Mouse (Mus musculus) heart, embryonic 15.5 days (tissue): ENCODE results near the gene Epb41l5. TPM values are rescaled to one million over a fixed set of nuclear protein-coding genes. Genes with fewer than 3 reads are reported as not detected.

ENCODE experiments used
- ATAC-seq: fragments of 200-750 bp; cut with Nextera tagmentation; replicated peaks from 2 replicates; pipeline ENCODE4 v1.8.0; 2017; ENCODE audit warnings: low read depth, moderate TSS enrichment; ENCODE audit not compliant: insufficient number of reproducible peaks, insufficient read depth, low FRiP score
- H3K27ac ChIP-seq: fragments of 300-500 bp; sonication (generic); 2 replicates; pipeline ENCODE4 v1.5.1; 2015; ENCODE audit warnings: mild to moderate bottlenecking, inconsistent platforms
- H3K27me3 ChIP-seq: fragments of 300-500 bp; sonication (generic); 2 replicates; pipeline ENCODE4 v1.6.1; 2015; ENCODE audit warnings: inconsistent platforms
- H3K36me3 ChIP-seq: fragments of 300-500 bp; sonication (generic); 2 replicates; pipeline ENCODE4 v1.6.1; 2015; ENCODE audit warnings: mild to moderate bottlenecking, inconsistent platforms
- H3K4me1 ChIP-seq: fragments of 300-500 bp; sonication (generic); replicated peaks from 2 replicates; pipeline ENCODE4 v1.6.1; 2015; ENCODE audit warnings: inconsistent platforms
- H3K4me2 ChIP-seq: fragments of 300-500 bp; sonication (generic); 2 replicates; pipeline ENCODE4 v1.6.1; 2015; ENCODE audit warnings: inconsistent platforms, mild to moderate bottlenecking, moderate library complexity
- H3K4me3 ChIP-seq: fragments of 300-500 bp; sonication (generic); 2 replicates; pipeline ENCODE4 v1.5.1; 2015; ENCODE audit warnings: mild to moderate bottlenecking, inconsistent platforms
- H3K9ac ChIP-seq: fragments of 300-500 bp; sonication (generic); 2 replicates; pipeline ENCODE4 v1.6.1; 2015; ENCODE audit warnings: mild to moderate bottlenecking, inconsistent platforms
- H3K9me3 ChIP-seq: fragments of 300-500 bp; sonication (generic); replicated peaks from 2 replicates; pipeline ENCODE4 v1.6.1; 2016; ENCODE audit warnings: inconsistent platforms
- WGBS: fragments of 180-500 bp; shearing (Covaris S2); methylation state at CpG from one replicate; pipeline ENCODE4 v1.1.7; 2015; ENCODE audit warnings: mixed read lengths; 5-methylcytosine and 5-hydroxymethylcytosine counted together
- polyA plus RNA-seq: library from polyadenylated mRNA; unstranded; fragments of >200 nt; fragmentation: Nextera tagmentation; extraction: Ambion mirVana; gene quantifications from 2 replicates; pipeline ENCODE4 v1.2.1, GENCODE M21; 2015

The Epb41l5 gene
- polyA plus RNA-seq, 1 experiment from 2014 or later = 9.5 TPM

GRCm38 (mm10) chr1:119498536-119499231 lies 150.1 kb downstream of the Epb41l5 start:
- 81% methylated on average over 9 of the region's 9 CpGs for WGBS
- Histone ChIP-seq H3K4me1 (peaks cover 56% of the 10 kb centered on the region), H3K27ac (no peak overlapping the region), H3K4me2 (no peak overlapping the region), H3K9ac (no peak overlapping the region), H3K9me3 (no peaks in the 10 kb centered on the region), H3K4me3 (no peak overlapping the region), H3K36me3 (peaks cover 9% of the 10 kb centered on the region), H3K27me3 (no peaks in the 10 kb centered on the region)
- no peak for ATAC-seq

DNA sequence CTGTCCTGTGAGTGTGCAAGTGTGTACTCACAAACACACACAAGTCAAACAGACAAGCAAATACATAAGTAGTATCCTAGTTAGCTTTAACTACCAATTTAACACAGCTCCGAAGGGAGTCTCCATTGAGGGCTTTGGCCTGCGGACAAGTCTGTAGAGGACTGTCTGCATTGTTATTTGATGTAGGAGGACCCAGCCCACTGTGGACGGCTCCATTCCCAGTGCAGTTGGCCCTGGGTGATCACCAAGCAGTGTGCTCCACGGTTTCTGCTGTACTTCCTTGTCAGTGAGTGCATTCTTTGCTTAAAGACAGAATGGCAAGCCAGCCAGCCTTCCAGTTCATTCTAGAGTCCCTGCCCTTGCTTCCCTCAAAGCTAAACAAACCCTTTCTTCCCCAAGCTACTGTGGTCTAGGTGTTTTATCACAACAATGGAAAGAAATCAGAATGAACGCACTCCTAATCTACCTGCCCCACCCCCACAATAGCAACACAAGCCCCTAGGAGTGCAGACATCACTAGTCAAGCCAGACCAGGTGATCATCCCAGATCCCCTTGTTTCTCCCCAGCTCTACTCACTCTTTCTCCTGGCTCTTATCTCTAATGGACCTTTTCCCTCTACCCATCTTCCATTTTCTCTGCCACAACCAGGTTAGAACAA lies 151.3 kb downstream of the Epb41l5 start:
- 70% methylated on average over 5 of the region's 5 CpGs for WGBS
- peaks cover 9% of the 10 kb centered on the region for H3K36me3 ChIP-seq
- no peaks in the 10 kb centered on the region for H3K27me3 ChIP-seq
- H3K4me1 ChIP-seq = peaks cover 52% of the 10 kb centered on the region
- H3K4me2 ChIP-seq = no peak overlapping the region
- no peak overlapping the region for H3K4me3 ChIP-seq
- no peaks in the 10 kb centered on the region for H3K9me3 ChIP-seq
- H3K9ac ChIP-seq = no peak overlapping the region
- peak overlapping the region; percentile 25; the same call in 1 of the 2 replicates for H3K27ac ChIP-seq
- ATAC-seq = no peak

- Histone ChIP-seq H3K4me2 (no peak overlapping the region), H3K4me1 (peaks cover 59% of the 10 kb centered on the region), H3K27ac (no peak overlapping the region), H3K36me3 (peaks cover 2% of the 10 kb centered on the region; the same call in 1 of the 2 replicates), H3K27me3 (no peaks in the 10 kb centered on the region), H3K9ac (no peak overlapping the region), H3K4me3 (no peak overlapping the region), H3K9me3 (no peaks in the 10 kb centered on the region)
- ATAC-seq = no peak
- 88% methylated on average over 6 of the region's 6 CpGs for WGBS
Measured at GRCm38 (mm10) chr1:119495396-119495775, 153.4 kb downstream of the Epb41l5 start.

Other genes with a start within 250 kb of the Epb41l5 start
- 0.48 and 0.62 TPM in 2 replicates for gene Inhbb, start 226.8 kb downstream of the Epb41l5 start, polyA plus RNA-seq
- 134 and 137 TPM in 2 replicates for gene Ralb, start 144.2 kb downstream of the Epb41l5 start, polyA plus RNA-seq
- gene Tmem185b, start 122.8 kb downstream of the Epb41l5 start, polyA plus RNA-seq = 20.1 and 21.0 TPM in 2 replicates
- gene Ptpn4, start 188.6 kb upstream of the Epb41l5 start, polyA plus RNA-seq = 4.2 and 5.6 TPM in 2 replicates